Mouse (Mus musculus) adrenal gland, postnatal 0 days (tissue): ENCODE data around the gene Mrpl1. TPM values are rescaled to one million over a fixed set of nuclear protein-coding genes. Genes with fewer than 3 reads are reported as not detected.

Experiments
- polyA plus RNA-seq: library from polyadenylated mRNA; unstranded; fragments of >200 nt; fragmentation: Nextera tagmentation; extraction: Ambion mirVana; gene quantifications from 2 replicates; pipeline ENCODE4 v1.2.1, GENCODE M21; 2015

Mrpl1 gene
- 28.4 and 31.6 TPM in 2 replicates for polyA plus RNA-seq

GRCm38 (mm10) chr5:96209459-96209858 lies at the start of gene Mrpl1:
Mrpl1 (plus strand) TSS chr5:96209493.

GRCm38 (mm10) chr5:96164021-96164411 lies 45.3 kb upstream of the Mrpl1 start, which contains the start of gene Cnot6l:
Cnot6l (minus strand) TSS chr5:96164171.

Other genes starting within 250 kb of the Mrpl1 start
- gene Cnot6l, start 45.3 kb upstream of the Mrpl1 start, polyA plus RNA-seq = 12.5 and 23.4 TPM in 2 replicates
- 4.3 and 6.1 TPM in 2 replicates for gene Fras1, start 164.5 kb downstream of the Mrpl1 start, polyA plus RNA-seq